In genomic region chr8:110761185-110761584, GRCm38 (mm10) we compare ENCODE assay signal across 11 mouse cellular contexts. TPM values are rescaled to one million over a fixed set of nuclear protein-coding genes. Genes with fewer than 3 reads are reported as not detected.
A peak's percentile ranks its signal among the peaks of the same experiment; 100 is the strongest.
DNase-seq lines count a peak whose midpoint lies in the region; ATAC-seq lines count a peak whose summit lies in the region.
"Had no signal": no experiment of that assay in that cellular context is flagged by ENCODE, and none has a peak within 500 bp of the region (broad histone marks: within the 10 kb centered on the region; RNA-seq: fewer than 3 reads in every experiment).

No protein-coding gene starts in this region.

- no peak overlapping the region for H3K4me2 ChIP-seq in neural tube, embryonic 15.5 days
- H3K4me2 ChIP-seq: forebrain, embryonic 13.5 days had no signal

- H3K9ac ChIP-seq in neural tube, embryonic 15.5 days (replicated peaks): no peak overlapping the region
- H3K9ac ChIP-seq: forebrain, embryonic 13.5 days had no signal

- intact Hi-C loops in heart, postnatal 14 days (cut with DNase I): no loop called here

- ATAC-seq in neural tube, embryonic 15.5 days (ENCODE audit: low FRiP score): no peak
- ATAC-seq: forebrain, embryonic 13.5 days had no signal

- no peaks in the 10 kb centered on the region for H3K9me3 ChIP-seq in neural tube, embryonic 15.5 days (replicated peaks)
- H3K9me3 ChIP-seq: forebrain, embryonic 13.5 days had no signal

- WGBS in neural tube, embryonic 15.5 days: 68% methylated on average over 5 of the region's 5 CpGs

- H3K27me3 ChIP-seq in neural tube, embryonic 15.5 days (replicated peaks): no peaks in the 10 kb centered on the region
- H3K27me3 ChIP-seq: forebrain, embryonic 13.5 days had no signal

- DNase-seq in ES-CJ7 (ENCODE audit: low read depth, low spot score) (peak; percentile 64), NIH3T3 (ENCODE audit: low read depth) (peak; percentile 74)
- DNase-seq in heart, postnatal 14 days: peak; percentile 72 to 76
- DNase-seq in lung, adult 18-20 months: peak; percentile 63 to 76
- no peak for DNase-seq in thymus, postnatal 10 days (ENCODE audit: low spot score in 2 of 2)
- DNase-seq in retina, embryonic 14.5 days (ENCODE audit: low spot score): no peak
- DNase-seq: thymus, postnatal 25 days had no signal

- no peaks in the 10 kb centered on the region for H3K4me1 ChIP-seq in neural tube, embryonic 15.5 days
- H3K4me1 ChIP-seq: forebrain, embryonic 13.5 days had no signal

- no peaks in the 10 kb centered on the region for H3K36me3 ChIP-seq in neural tube, embryonic 15.5 days

- no peak overlapping the region for H3K27ac ChIP-seq in neural tube, embryonic 15.5 days (replicated peaks)
- H3K27ac ChIP-seq: forebrain, embryonic 13.5 days had no signal

- no peak overlapping the region for H3K4me3 ChIP-seq in neural tube, embryonic 15.5 days (replicated peaks)
- H3K4me3 ChIP-seq: forebrain, embryonic 13.5 days had no signal

RNA-seq across cellular contexts. Expression of gene Mtss1l, which starts 39.9 kb away (rescaled TPM):
- total RNA-seq in heart, postnatal 14 days (2021): 10 to 100 TPM; 31.4 to 32.9 TPM
- polyA plus RNA-seq in neural tube, embryonic 15.5 days (2015; fragmentation: Nextera tagmentation; extraction: Ambion mirVana): 21.2 and 31.8 TPM in 2 replicates

RNA-seq across cellular contexts. Expression of gene Il34, which starts 44.5 kb away (rescaled TPM):
- total RNA-seq in heart, postnatal 14 days (2021): 10 to 100 TPM in 1 of 2 experiments, 1 to 10 TPM in 1; 10.0 to 10.1 TPM
- polyA plus RNA-seq in neural tube, embryonic 15.5 days (2015; fragmentation: Nextera tagmentation; extraction: Ambion mirVana): 5.8 and 6.3 TPM in 2 replicates
- polyA plus RNA-seq: limb, embryonic 11.5 days; neural tube, embryonic 11.5 days had no signal

Comparison
In these comparisons a context has a peak if more than half of its experiments do, and no peak if none do; other contexts are left out.
1. DNase-seq: peak in ES-CJ7 (single experiment), NIH3T3 (single experiment), heart, postnatal 14 days (2 of 2) and lung, adult 18-20 months (2 of 2); none in thymus, postnatal 10 days (0 of 2) and retina, embryonic 14.5 days (single experiment).